Comparison of ENCODE assay signal across 7 mouse cellular contexts in genomic region chr17:9775668-9776151, GRCm38 (mm10).
A peak's percentile ranks its signal among the peaks of the same experiment; 100 is the strongest.
DNase-seq lines count a peak whose midpoint lies in the region; ATAC-seq and TF ChIP-seq lines count a peak whose summit lies in the region.

No protein-coding gene starts in this region.

- no peaks in the 10 kb centered on the region for H3K36me3 ChIP-seq in forebrain, embryonic 16.5 days (ENCODE audit: control insufficient read depth, insufficient read depth)
- no peaks in the 10 kb centered on the region for H3K36me3 ChIP-seq in hindbrain, embryonic 14.5 days (replicated peaks; ENCODE audit: control insufficient read depth, insufficient read depth)
- no peaks in the 10 kb centered on the region for H3K36me3 ChIP-seq in midbrain, postnatal 0 days (ENCODE audit: insufficient read depth, low read length)

- TF ChIP-seq CTCF in midbrain, postnatal 0 days (IDR thresholded peaks at IDR 0.05), result no peak

- no peaks in the 10 kb centered on the region for H3K27me3 ChIP-seq in forebrain, embryonic 16.5 days (replicated peaks; ENCODE audit: control insufficient read depth, insufficient read depth, low read length)
- no peaks in the 10 kb centered on the region for H3K27me3 ChIP-seq in hindbrain, embryonic 14.5 days (ENCODE audit: control insufficient read depth, insufficient read depth, low read length)
- H3K27me3 ChIP-seq in midbrain, postnatal 0 days (ENCODE audit: insufficient read depth, low read length), result no peaks in the 10 kb centered on the region

- no peak overlapping the region for H3K9ac ChIP-seq in forebrain, embryonic 16.5 days (replicated peaks; ENCODE audit: low read depth, low read length)
- H3K9ac ChIP-seq in hindbrain, embryonic 14.5 days, result no peak overlapping the region
- no peak overlapping the region for H3K9ac ChIP-seq in midbrain, postnatal 0 days (replicated peaks; ENCODE audit: low read length, poor library complexity, severe bottlenecking)

- WGBS in forebrain, embryonic 16.5 days, result 6% methylated on average over 9 of the region's 9 CpGs
- 14% methylated on average over 9 of the region's 9 CpGs for WGBS in hindbrain, embryonic 14.5 days
- 10% methylated on average over 9 of the region's 9 CpGs for WGBS in midbrain, postnatal 0 days

- H3K27ac ChIP-seq in forebrain, embryonic 16.5 days (ENCODE audit: low read length), result peak overlapping the region; percentile 81
- peak overlapping the region; percentile 82 for H3K27ac ChIP-seq in hindbrain, embryonic 14.5 days
- H3K27ac ChIP-seq in midbrain, postnatal 0 days (ENCODE audit: low read depth, low read length), result peak overlapping the region; percentile 55; the same call in 1 of the 2 replicates

- no peak overlapping the region for H3K4me2 ChIP-seq in forebrain, embryonic 16.5 days (ENCODE audit: low read length)
- no peak overlapping the region for H3K4me2 ChIP-seq in hindbrain, embryonic 14.5 days (replicated peaks)
- H3K4me2 ChIP-seq in midbrain, postnatal 0 days (ENCODE audit: low read depth, low read length, poor library complexity, severe bottlenecking), result no peak overlapping the region

- no peak overlapping the region for H3K4me3 ChIP-seq in forebrain, embryonic 16.5 days (replicated peaks; ENCODE audit: low read length)
- H3K4me3 ChIP-seq in hindbrain, embryonic 14.5 days (replicated peaks; ENCODE audit: low read length), result no peak overlapping the region
- no peak overlapping the region for H3K4me3 ChIP-seq in midbrain, postnatal 0 days (ENCODE audit: low read depth, low read length)

- DNase-seq in right cerebral cortex, adult 18-20 months, result peak; percentile 54
- no peak for DNase-seq in right cerebral cortex, adult 2 months (ENCODE audit: low spot score in 2 of 2)
- DNase-seq in hindbrain, embryonic 14.5 days (ENCODE audit: low spot score), result no peak
- peak; percentile 88 for DNase-seq in midbrain, postnatal 0 days (ENCODE audit: low spot score)
- DNase-seq in ovary, postnatal 14 days (ENCODE audit: low spot score), result no peak
- DNase-seq in lung, postnatal 4 days, result no peak

- H3K9me3 ChIP-seq in forebrain, embryonic 16.5 days (ENCODE audit: control insufficient read depth, low read length), result no peaks in the 10 kb centered on the region
- no peaks in the 10 kb centered on the region for H3K9me3 ChIP-seq in hindbrain, embryonic 14.5 days (ENCODE audit: control insufficient read depth, low read length)
- H3K9me3 ChIP-seq in midbrain, postnatal 0 days (ENCODE audit: low read length), result no peaks in the 10 kb centered on the region

- peaks cover 24% of the 10 kb centered on the region for H3K4me1 ChIP-seq in forebrain, embryonic 16.5 days (replicated peaks; ENCODE audit: control insufficient read depth, insufficient read depth, low read length)
- H3K4me1 ChIP-seq in hindbrain, embryonic 14.5 days (replicated peaks; ENCODE audit: control insufficient read depth, insufficient read depth, low read length), result peaks cover 8% of the 10 kb centered on the region; the same call in 1 of the 2 replicates
- peaks cover 8% of the 10 kb centered on the region; the same call in 1 of the 2 replicates for H3K4me1 ChIP-seq in midbrain, postnatal 0 days (ENCODE audit: insufficient read depth, low read length)

- peak; percentile 86 for ATAC-seq in forebrain, embryonic 16.5 days
- ATAC-seq in hindbrain, embryonic 14.5 days (ENCODE audit: low FRiP score), result peak; percentile 89
- peak; percentile 86 for ATAC-seq in midbrain, postnatal 0 days (ENCODE audit: low FRiP score)

Comparison
In these comparisons a context has a peak if more than half of its experiments do, and no peak if none do; other contexts are left out.
1. DNase-seq: peak in right cerebral cortex, adult 18-20 months (single experiment) and midbrain, postnatal 0 days (single experiment); none in right cerebral cortex, adult 2 months (0 of 2), hindbrain, embryonic 14.5 days (single experiment), ovary, postnatal 14 days (single experiment) and lung, postnatal 4 days (0 of 2).
2. Peak in every context shown above with its lines, with median percentiles within 50 percentile points of each other: ATAC-seq and H3K27ac ChIP-seq.